Mouse (Mus musculus) T-helper 2 cell (primary cell): ENCODE results near the gene Hoxc8.

Experiments used
- in situ Hi-C: fragments of 300-600 bp; cut with MboI, MseI; formaldehyde crosslinking; loops from one replicate; pipeline ENCODE4 v1.15.1; 2025; ENCODE audit warnings: high pct_unique_total_duplicates

The Hoxc8 gene

GRCm38 (mm10) chr15:102965003-102965891, 25.2 kb upstream of the Hoxc8 start:
- in situ Hi-C loops: no loop called here

GRCm38 (mm10) chr15:102965892-102966775, 24.3 kb upstream of the Hoxc8 start:
- in situ Hi-C loops: no loop called here

GRCm38 (mm10) chr15:102966776-102967311, 23.6 kb upstream of the Hoxc8 start, which contains the start of gene Hoxc10:
Gene Hoxc10 (plus strand): TSS chr15:102966796.
- in situ Hi-C loops: no loop called here

- in situ Hi-C loops: no loop called here
These were observed 23.2 kb upstream of the Hoxc8 start, which contains the start of gene Hoxc5 for GRCm38 (mm10) chr15:102967312-102967510. Gene Hoxc5 (plus strand): TSS chr15:102967443.

- in situ Hi-C loops: no loop called here
These were observed 22.7 kb upstream of the Hoxc8 start for GRCm38 (mm10) chr15:102967511-102968397.

- in situ Hi-C loops: no loop called here
These were observed 21.1 kb upstream of the Hoxc8 start for GRCm38 (mm10) chr15:102969296-102969695.

GRCm38 (mm10) chr15:102970740-102971139, 19.7 kb upstream of the Hoxc8 start:
- in situ Hi-C loops: no loop called here

- in situ Hi-C loops: no loop called here
These were observed 18.2 kb upstream of the Hoxc8 start for GRCm38 (mm10) chr15:102972254-102972653.

- in situ Hi-C loops: no loop called here
These were observed 17.7 kb upstream of the Hoxc8 start for GRCm38 (mm10) chr15:102972753-102973152.

- in situ Hi-C loops: loop anchor here (25.0 kb wide), 1 partner anchor 337 kb away; the partner anchor contains the start of gene Gpr84
These were observed 15.4 kb upstream of the Hoxc8 start for GRCm38 (mm10) chr15:102975034-102975433.

- in situ Hi-C loops: loop anchor here (25.0 kb wide), 1 partner anchor 337 kb away; the partner anchor contains the start of gene Gpr84
These were observed 14.7 kb upstream of the Hoxc8 start for GRCm38 (mm10) chr15:102975688-102976111.

- in situ Hi-C loops: loop anchor here (25.0 kb wide), 1 partner anchor 336 kb away; the partner anchor contains the start of gene Gpr84
These were observed 14.2 kb upstream of the Hoxc8 start, which contains the start of gene Hoxc9 for GRCm38 (mm10) chr15:102976171-102976570. Gene Hoxc9 (plus strand): TSS chr15:102976439.

- in situ Hi-C loops: loop anchor here (25.0 kb wide), 1 partner anchor 335 kb away; the partner anchor contains the start of gene Gpr84
These were observed 13.6 kb upstream of the Hoxc8 start for GRCm38 (mm10) chr15:102976631-102977422.

- in situ Hi-C loops: loop anchor here (25.0 kb wide), 1 partner anchor 335 kb away; the partner anchor contains the start of gene Gpr84
These were observed 12.9 kb upstream of the Hoxc8 start for GRCm38 (mm10) chr15:102977423-102977974.

GRCm38 (mm10) chr15:102978615-102979515, 11.5 kb upstream of the Hoxc8 start:
- in situ Hi-C loops: loop anchor here (25.0 kb wide), 1 partner anchor 333 kb away; the partner anchor contains the start of gene Gpr84

GRCm38 (mm10) chr15:102979936-102980335, 10.5 kb upstream of the Hoxc8 start:
- in situ Hi-C loops: loop anchor here (25.0 kb wide), 1 partner anchor 332 kb away; the partner anchor contains the start of gene Gpr84

GRCm38 (mm10) chr15:102980352-102980751, 10.1 kb upstream of the Hoxc8 start:
- in situ Hi-C loops: loop anchor here (25.0 kb wide), 1 partner anchor 332 kb away; the partner anchor contains the start of gene Gpr84

- in situ Hi-C loops: loop anchor here (25.0 kb wide), 1 partner anchor 331 kb away; the partner anchor contains the start of gene Gpr84
These were observed 9.5 kb upstream of the Hoxc8 start for GRCm38 (mm10) chr15:102980912-102981311.
